Mouse (Mus musculus) kidney, postnatal 0 days (tissue): ENCODE results near the gene Inpp5b. TPM values are rescaled to one million over a fixed set of nuclear protein-coding genes. Genes with fewer than 3 reads are reported as not detected.

Source experiments
- ATAC-seq: fragments of 200-750 bp; cut with Nextera tagmentation; replicated peaks from 2 replicates; pipeline ENCODE4 v1.8.0; 2017; ENCODE audit warnings: low read depth, moderate number of reproducible peaks, moderate TSS enrichment, moderate library complexity; ENCODE audit not compliant: low FRiP score
- DNase-seq: peaks from one replicate; pipeline ENCODE4 v3.0.0-alpha.2; 2016; ENCODE audit warnings: low spot score
- H3K27ac ChIP-seq: fragments of 300-500 bp; sonication (generic); 2 replicates; pipeline ENCODE4 v1.5.1; 2014; ENCODE audit warnings: mild to moderate bottlenecking
- H3K27me3 ChIP-seq: fragments of 300-500 bp; sonication (generic); 2 replicates; pipeline ENCODE4 v1.6.1; 2014; ENCODE audit warnings: low read length, mixed read lengths; ENCODE audit not compliant: insufficient read depth
- H3K36me3 ChIP-seq: fragments of 300-500 bp; sonication (generic); 2 replicates; pipeline ENCODE4 v1.6.1; 2014; ENCODE audit warnings: low read length, mixed read lengths; ENCODE audit not compliant: insufficient read depth
- H3K4me1 ChIP-seq: fragments of 300-500 bp; sonication (generic); replicated peaks from 2 replicates; pipeline ENCODE4 v1.6.1; 2014; ENCODE audit warnings: antibody characterized with exemption, low read length, mixed read lengths; ENCODE audit not compliant: insufficient read depth
- H3K4me2 ChIP-seq: fragments of 300-500 bp; sonication (generic); 2 replicates; pipeline ENCODE4 v1.6.1; 2014; ENCODE audit warnings: mild to moderate bottlenecking, low read length, moderate library complexity, mixed read lengths
- H3K4me3 ChIP-seq: fragments of 300-500 bp; sonication (generic); replicated peaks from 2 replicates; pipeline ENCODE4 v1.5.1; 2014; ENCODE audit warnings: low read depth, low read length
- H3K9ac ChIP-seq: fragments of 300-500 bp; sonication (generic); 2 replicates; pipeline ENCODE4 v1.6.1; 2014; ENCODE audit warnings: low read depth, low read length
- H3K9me3 ChIP-seq: fragments of 300-500 bp; sonication (generic); replicated peaks from 2 replicates; pipeline ENCODE4 v1.6.1; 2016; ENCODE audit warnings: low read length, inconsistent platforms, mixed read lengths
- CTCF ChIP-seq: IDR thresholded peaks from 2 replicates; pipeline ENCODE4 v1.5.1; 2016; ENCODE audit warnings: antibody characterized with exemption, low read depth, mild to moderate bottlenecking, moderate library complexity
- WGBS: fragments of 180-500 bp; shearing (Covaris S2); extraction: QIAGEN DNeasy Blood & Tissue Kit; methylation state at CpG from one replicate; pipeline ENCODE4 v1.1.7; 2014; 5-methylcytosine and 5-hydroxymethylcytosine counted together
- polyA plus RNA-seq: library from polyadenylated mRNA; unstranded; fragments of >200 nt; fragmentation: Nextera tagmentation; extraction: Ambion mirVana; gene quantifications from 2 replicates; pipeline ENCODE4 v1.2.1, GENCODE M21; 2015

The Inpp5b gene
- polyA plus RNA-seq, 1 experiment from 2014 or later = 21.8 TPM

DNA sequence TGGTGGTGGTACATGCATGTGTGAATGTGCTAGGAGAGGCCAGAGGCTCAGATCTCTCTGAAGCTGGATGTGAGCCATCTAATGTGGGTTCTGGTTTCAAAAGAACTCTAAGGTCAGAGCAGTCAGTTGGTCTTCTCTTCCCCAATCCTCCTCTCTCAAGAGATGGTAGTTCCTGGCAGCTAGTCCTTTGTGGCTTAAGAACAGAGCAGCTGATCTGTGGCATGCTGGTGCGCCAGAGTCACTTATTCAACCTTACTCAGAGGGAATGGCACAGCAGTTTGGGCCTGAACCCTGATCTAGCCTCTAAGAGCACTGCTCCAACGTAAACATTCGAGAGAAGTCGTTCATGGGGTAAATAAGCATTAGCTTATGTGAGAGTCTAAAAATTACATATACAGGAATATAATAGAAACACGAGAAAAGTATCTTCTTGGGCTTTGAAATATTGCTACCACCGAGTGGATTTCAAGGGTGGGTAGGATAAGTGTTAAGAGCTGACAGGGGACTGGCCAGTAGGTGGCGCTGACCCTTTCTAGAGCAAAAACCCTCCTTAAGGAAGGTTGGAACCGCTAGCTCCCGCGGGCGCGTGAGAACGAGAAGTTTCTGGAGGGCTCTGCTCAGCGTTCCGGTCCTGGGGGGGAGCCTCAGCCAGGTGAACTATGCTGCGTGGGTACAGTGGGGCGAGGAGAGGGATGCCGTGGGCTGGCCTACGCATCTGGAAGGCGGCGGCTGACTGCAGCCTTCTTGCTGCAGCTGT, 60.1 kb downstream of the Inpp5b start, which contains the start of gene Mtf1:
Gene Mtf1, plus strand, starts transcription at position 553 of the 757 bp plus-strand sequence.
- H3K36me3 ChIP-seq = peaks cover 22% of the 10 kb centered on the region
- peak; percentile 53 for ATAC-seq
- peak; percentile 82 for TF ChIP-seq CTCF
- H3K4me2 ChIP-seq = peak within 1 kb of the TSS; percentile 75
- peak within 1 kb of the TSS; percentile 81 for H3K9ac ChIP-seq
- peak within 1 kb of the TSS; percentile 75 for H3K4me3 ChIP-seq
- H3K4me1 ChIP-seq = peaks cover 6% of the 10 kb centered on the region; the same call in 1 of the 2 replicates
- no peaks in the 10 kb centered on the region for H3K9me3 ChIP-seq
- 3% methylated on average over 21 of the region's 21 CpGs for WGBS
- H3K27me3 ChIP-seq = no peaks in the 10 kb centered on the region
- peak within 1 kb of the TSS; percentile 95 for H3K27ac ChIP-seq
- DNase-seq = peak; percentile 93

DNA sequence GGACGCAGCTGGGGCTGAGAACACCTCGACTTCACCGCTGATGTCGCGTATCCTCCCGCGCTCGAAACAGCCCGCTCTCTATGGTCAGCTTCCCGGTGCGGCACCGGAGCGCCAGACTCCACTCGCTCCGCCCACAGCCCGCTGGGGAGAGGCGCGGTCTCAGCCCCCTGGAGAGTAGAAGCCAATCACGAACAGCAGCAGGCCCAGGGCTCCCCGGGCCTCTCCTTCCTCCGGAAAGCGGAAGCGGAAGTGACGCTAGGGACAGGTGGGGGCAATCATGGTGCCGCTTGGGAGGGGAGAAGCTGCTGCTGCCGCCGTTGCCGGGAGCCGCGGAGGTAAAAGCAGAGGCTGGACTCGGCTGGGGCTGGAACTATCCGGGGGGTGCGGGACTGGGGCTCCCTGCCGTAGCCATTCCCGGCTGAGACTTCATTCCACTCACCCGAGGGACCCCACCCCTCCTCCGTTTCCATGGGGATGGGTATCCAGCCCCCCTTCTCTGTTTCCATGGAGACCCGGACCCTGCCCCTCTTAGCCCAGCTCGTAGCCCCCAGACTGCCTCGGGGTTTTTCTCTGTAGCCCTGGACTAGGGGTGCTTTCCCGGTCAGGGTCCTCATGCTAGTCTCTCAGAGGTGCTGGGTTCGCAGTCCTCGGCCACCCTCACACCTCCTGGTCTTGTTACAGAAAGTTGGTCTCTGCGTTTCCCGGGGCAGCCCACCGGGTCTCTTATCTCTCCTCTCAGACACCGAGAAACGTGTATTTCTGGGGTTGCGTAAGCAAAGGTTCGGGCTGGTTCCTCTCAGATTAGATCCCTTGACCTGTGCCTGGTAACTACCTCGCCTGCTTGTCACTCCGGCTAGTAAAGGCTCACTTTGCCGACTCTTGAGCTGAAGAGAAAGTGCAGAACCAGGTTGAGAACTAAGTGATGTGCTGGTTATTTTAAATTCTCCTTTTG, 60.9 kb downstream of the Inpp5b start:
- ATAC-seq = peak; percentile 99
- Histone ChIP-seq H3K27me3 (no peaks in the 10 kb centered on the region), H3K4me3 (peak overlapping the region; percentile 75), H3K36me3 (peaks cover 23% of the 10 kb centered on the region), H3K27ac (peak overlapping the region; percentile 95), H3K4me2 (peak overlapping the region; percentile 75), H3K9ac (peak overlapping the region; percentile 81), H3K4me1 (peaks cover 6% of the 10 kb centered on the region; the same call in 1 of the 2 replicates), H3K9me3 (no peaks in the 10 kb centered on the region)
- no peak for TF ChIP-seq CTCF
- DNase-seq = peak; percentile 98
- 1% methylated on average over 53 of the region's 53 CpGs for WGBS

DNA sequence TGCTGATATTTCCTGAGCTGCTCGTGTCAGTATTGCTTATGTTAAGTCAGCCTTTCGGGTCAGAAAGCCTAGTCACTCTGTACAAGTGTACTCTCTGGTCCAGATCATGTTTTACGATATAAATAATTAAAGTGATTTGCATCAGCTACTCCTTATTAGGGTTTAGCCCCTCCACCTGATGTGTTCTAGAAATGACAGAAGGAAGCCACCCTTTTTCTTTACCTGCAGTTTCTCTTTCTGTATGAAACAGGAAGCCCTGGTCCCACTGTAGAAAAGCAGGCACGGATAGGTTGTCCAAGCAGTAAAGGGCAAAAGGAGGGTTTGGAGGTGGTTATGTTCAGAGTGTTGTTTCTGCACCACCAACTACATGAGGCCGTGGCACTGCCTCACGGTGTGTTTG, 61.8 kb downstream of the Inpp5b start:
- ATAC-seq (no peak), DNase-seq (no peak)
- Histone ChIP-seq H3K27ac (no peak overlapping the region), H3K4me1 (peaks cover 8% of the 10 kb centered on the region; the same call in 1 of the 2 replicates), H3K27me3 (no peaks in the 10 kb centered on the region), H3K4me2 (peak overlapping the region; percentile 72), H3K9me3 (no peaks in the 10 kb centered on the region), H3K9ac (0 out of 2 replicates have a peak overlapping the region, but pooled peaks have one; percentile 81), H3K4me3 (peak overlapping the region; percentile 75), H3K36me3 (peaks cover 25% of the 10 kb centered on the region)
- no peak for TF ChIP-seq CTCF
- WGBS = 69% methylated on average over 6 of the region's 6 CpGs

DNA sequence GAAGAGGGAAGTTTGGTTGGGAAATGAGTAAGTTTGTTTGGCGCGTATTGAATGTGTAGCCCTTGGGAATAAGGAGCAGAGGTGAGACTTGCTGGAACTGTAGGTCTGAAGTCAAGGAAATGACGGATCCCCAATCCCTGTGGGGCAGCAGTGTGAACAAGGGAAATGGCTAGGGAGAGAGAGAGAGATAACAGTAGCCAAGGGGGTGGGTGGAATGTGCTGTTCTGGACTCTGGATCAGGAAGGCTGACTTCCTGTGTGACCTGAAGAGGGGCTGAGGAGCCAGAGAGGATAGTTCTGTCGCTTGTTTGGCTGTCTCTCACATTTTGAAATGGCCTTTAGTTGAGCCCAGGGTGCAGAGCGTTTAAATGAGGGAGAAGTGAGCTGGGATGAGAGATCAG, 66.9 kb downstream of the Inpp5b start:
- no peak overlapping the region for H3K4me2 ChIP-seq
- no peaks in the 10 kb centered on the region for H3K9me3 ChIP-seq
- no peak for DNase-seq
- 79% methylated on average over 5 of the region's 5 CpGs for WGBS
- no peak for TF ChIP-seq CTCF
- peaks cover 25% of the 10 kb centered on the region for H3K36me3 ChIP-seq
- peaks cover 3% of the 10 kb centered on the region; the same call in 1 of the 2 replicates for H3K4me1 ChIP-seq
- H3K9ac ChIP-seq = no peak overlapping the region
- no peaks in the 10 kb centered on the region for H3K27me3 ChIP-seq
- ATAC-seq = no peak
- 0 out of 2 replicates have a peak overlapping the region, but pooled peaks have one; percentile 11 for H3K27ac ChIP-seq
- H3K4me3 ChIP-seq = no peak overlapping the region

DNA sequence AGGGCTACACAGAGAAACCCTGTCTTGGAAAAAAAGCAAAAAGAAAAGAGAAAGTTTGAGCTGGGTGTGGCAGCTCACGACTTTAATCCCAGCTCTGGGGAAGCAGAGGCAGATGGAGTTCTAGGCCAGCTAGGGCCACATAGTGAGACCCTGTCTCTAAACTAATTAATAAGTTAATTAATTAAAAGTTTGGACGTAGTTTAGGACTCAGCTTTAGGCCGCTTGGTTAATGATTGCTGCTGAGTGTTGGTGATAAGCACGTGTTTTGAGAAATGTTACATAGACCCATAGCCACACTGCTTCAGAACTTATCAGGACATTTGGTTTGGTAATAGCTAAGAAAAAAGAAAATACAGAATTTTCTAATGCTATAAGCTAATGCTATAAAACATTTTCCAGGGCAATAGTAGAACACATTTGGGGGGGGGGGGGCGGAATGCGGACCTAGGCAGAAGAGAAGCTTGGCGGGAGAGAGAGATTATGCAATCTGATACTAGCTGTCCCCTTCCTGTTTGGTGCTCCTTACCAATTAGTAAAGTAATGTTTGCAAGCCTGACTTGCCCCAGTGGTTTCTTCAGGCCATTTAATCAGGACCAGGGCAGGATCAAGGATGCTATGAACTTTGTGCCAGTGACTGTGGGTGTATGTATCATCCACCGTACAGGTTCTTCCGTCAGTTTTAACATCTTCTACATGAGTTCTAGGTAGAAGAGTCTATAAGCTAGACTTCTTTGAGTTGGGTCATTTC, 67.7 kb downstream of the Inpp5b start:
- Histone ChIP-seq H3K27ac (0 out of 2 replicates have a peak overlapping the region, but pooled peaks have one; percentile 11), H3K27me3 (no peaks in the 10 kb centered on the region), H3K4me1 (0 out of 2 replicates have a peak, but pooled peaks cover 3% of the 10 kb centered on the region), H3K4me2 (no peak overlapping the region), H3K36me3 (peaks cover 25% of the 10 kb centered on the region), H3K9ac (no peak overlapping the region), H3K9me3 (no peaks in the 10 kb centered on the region), H3K4me3 (no peak overlapping the region)
- no peak for ATAC-seq
- WGBS = 50% methylated on average over 9 of the region's 9 CpGs
- TF ChIP-seq CTCF = no peak
- DNase-seq = peak; percentile 10
